Mouse (Mus musculus): ENCODE data around the gene Ankmy1. TPM values are rescaled to one million over a fixed set of nuclear protein-coding genes. Genes with fewer than 3 reads are reported as not detected.

The Ankmy1 gene
- total and polyA plus RNA-seq, 3 experiments = 0.07 to 0.13 TPM; not detected in 1

- Histone ChIP-seq H3K27ac (ENCODE audit: insufficient read depth, low read depth) (no peak overlapping the region), H3K9ac (ENCODE audit: insufficient read depth, low read depth) (no peak overlapping the region), H3K36me3 (replicated peaks in 1 of 2; ENCODE audit: control insufficient read depth in 1 of 2, insufficient read depth in 1 of 2, low read length in 1 of 2) (peaks cover 50 to 73% of the 10 kb centered on the region in 2 experiments), H3K4me3 (replicated peaks in 1 of 3; ENCODE audit: low read depth in 2 of 3, low read length in 2 of 3, poor library complexity in 1 of 3) (no peak overlapping the region), H3K9me3 (replicated peaks; ENCODE audit: low read length) (no peaks in the 10 kb centered on the region), H3K79me2 (replicated peaks; ENCODE audit: control insufficient read depth, extremely low read depth, insufficient read depth, poor library complexity, severe bottlenecking) (peaks cover 4% of the 10 kb centered on the region), H3K4me1 (ENCODE audit: control insufficient read depth in 1 of 2, insufficient read depth in 2 of 2) (peaks cover 8 to 16% of the 10 kb centered on the region in 2 experiments), H3K4me2 (ENCODE audit: insufficient read depth, low read depth, poor library complexity, severe bottlenecking) (no peak overlapping the region), H3K27me3 (replicated peaks) (no peaks in the 10 kb centered on the region)
- dilution Hi-C loops (cut with MboI; ENCODE audit: extremely low pct_ligation_motif_present, extremely low pct_unique_long_range_greater_than_20kb, low sequenced_read_pairs) (no loop called here), in situ Hi-C loops (cut with MboI; ENCODE audit: low pct_ligation_motif_present, low pct_unique_long_range_greater_than_20kb, low sequenced_read_pairs) (loop anchor here (10.0 kb wide), 1 partner anchor 135 kb away; no protein-coding TSS in a partner anchor)
- TF ChIP-seq EP300 (IDR thresholded peaks at IDR 0.05; ENCODE audit: low read length) (no peak), USF2 (conservative IDR thresholded peaks at IDR 0.05; ENCODE audit: low read depth, low read length) (no peak), MAZ (IDR thresholded peaks at IDR 0.05; ENCODE audit: low read depth, low read length) (no peak), ZKSCAN1 (IDR thresholded peaks at IDR 0.05; ENCODE audit: borderline replicate concordance, low read depth, low read length) (no peak), IRF4 (IDR thresholded peaks at IDR 0.05; ENCODE audit: low read depth, low read length) (no peak), ZMIZ1 (IDR thresholded peaks at IDR 0.05; ENCODE audit: low read depth, low read length) (no peak), CHD2 (IDR thresholded peaks at IDR 0.05; ENCODE audit: low read length) (no peak), ETS1 (conservative IDR thresholded peaks at IDR 0.05; ENCODE audit: low read depth, low read length) (no peak), RAD21 (IDR thresholded peaks at IDR 0.05; ENCODE audit: low read depth, low read length) (no peak), JUN (IDR thresholded peaks at IDR 0.05; ENCODE audit: insufficient read depth, low read depth, low read length) (no peak), SMC3 (IDR thresholded peaks at IDR 0.05; ENCODE audit: low read depth, low read length) (no peak), PAX5 (IDR thresholded peaks at IDR 0.05; ENCODE audit: low read length) (no peak), ELF1 (IDR thresholded peaks at IDR 0.05; ENCODE audit: low read depth, low read length) (no peak), POLR2AphosphoS2 (IDR thresholded peaks at IDR 0.05; ENCODE audit: low read depth, low read length) (no peak), TCF12 (IDR thresholded peaks at IDR 0.05; ENCODE audit: low read depth, low read length) (no peak), MAFK (IDR thresholded peaks at IDR 0.05; ENCODE audit: insufficient replicate concordance, low read length) (no peak)
- no peak for DNase-seq (ENCODE audit: extremely low read depth)
These were observed 37.0 kb upstream of the Ankmy1 start for GRCm38 (mm10) chr1:92939746-92940145.

DNA sequence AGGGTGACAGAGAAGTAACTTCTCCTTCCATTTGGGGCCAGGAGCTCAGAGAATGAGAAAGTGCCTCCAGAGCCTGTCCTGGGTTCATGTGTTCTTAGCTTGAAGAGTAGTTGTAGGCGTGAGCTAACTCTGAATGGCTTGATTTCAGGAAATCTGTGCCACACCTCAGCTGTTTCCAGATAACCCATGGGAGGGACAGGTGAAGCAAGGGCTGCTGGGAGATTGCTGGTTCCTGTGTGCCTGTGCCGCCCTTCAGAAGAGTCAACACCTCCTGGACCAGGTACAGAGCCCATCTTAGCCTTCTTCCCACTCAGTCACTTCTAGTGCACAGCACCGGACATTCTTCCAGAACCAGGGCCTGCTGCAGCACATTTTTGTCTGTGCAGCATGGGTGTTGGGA lies 35.1 kb upstream of the Ankmy1 start:
- no peak for DNase-seq (ENCODE audit: extremely low read depth)
- Histone ChIP-seq H3K36me3 (replicated peaks in 1 of 2; ENCODE audit: control insufficient read depth in 1 of 2, insufficient read depth in 1 of 2, low read length in 1 of 2) (peaks cover 34 to 53% of the 10 kb centered on the region in 2 experiments), H3K9me3 (replicated peaks; ENCODE audit: low read length) (no peaks in the 10 kb centered on the region), H3K4me3 (replicated peaks in 1 of 3; ENCODE audit: low read depth in 2 of 3, low read length in 2 of 3, poor library complexity in 1 of 3) (no peak overlapping the region), H3K79me2 (replicated peaks; ENCODE audit: control insufficient read depth, extremely low read depth, insufficient read depth, poor library complexity, severe bottlenecking) (peaks cover 4% of the 10 kb centered on the region), H3K27me3 (replicated peaks) (no peaks in the 10 kb centered on the region), H3K27ac (ENCODE audit: insufficient read depth, low read depth) (no peak overlapping the region), H3K4me2 (ENCODE audit: insufficient read depth, low read depth, poor library complexity, severe bottlenecking) (no peak overlapping the region), H3K9ac (ENCODE audit: insufficient read depth, low read depth) (no peak overlapping the region), H3K4me1 (ENCODE audit: control insufficient read depth in 1 of 2, insufficient read depth in 2 of 2) (peaks cover 9 to 24% of the 10 kb centered on the region in 2 experiments)
- in situ Hi-C loops (cut with MboI; ENCODE audit: low pct_ligation_motif_present, low pct_unique_long_range_greater_than_20kb, low sequenced_read_pairs) (no loop called here), dilution Hi-C loops (cut with MboI; ENCODE audit: extremely low pct_ligation_motif_present, extremely low pct_unique_long_range_greater_than_20kb, low sequenced_read_pairs) (no loop called here)
- TF ChIP-seq TBP (conservative IDR thresholded peaks at IDR 0.05; ENCODE audit: low read depth, low read length) (no peak), PAX5 (IDR thresholded peaks at IDR 0.05; ENCODE audit: low read length) (no peak), POLR2AphosphoS2 (IDR thresholded peaks at IDR 0.05; ENCODE audit: low read depth, low read length) (no peak), NRF1 (IDR thresholded peaks at IDR 0.05; ENCODE audit: low read depth, low read length) (no peak), ETS1 (conservative IDR thresholded peaks at IDR 0.05; ENCODE audit: low read depth, low read length) (no peak), ELF1 (IDR thresholded peaks at IDR 0.05; ENCODE audit: low read depth, low read length) (no peak), HCFC1 (IDR thresholded peaks at IDR 0.05; ENCODE audit: low read depth, low read length) (no peak), JUND (conservative IDR thresholded peaks at IDR 0.05; ENCODE audit: low read depth, low read length) (no peak), NELFE (IDR thresholded peaks at IDR 0.05; ENCODE audit: low read depth, low read length) (no peak), CHD2 (IDR thresholded peaks at IDR 0.05; ENCODE audit: low read length) (no peak)
